Mouse (Mus musculus) testis, adult 2 months (tissue): Measurements from ENCODE around the gene Adssl1. TPM values are rescaled to one million over a fixed set of nuclear protein-coding genes. Genes with fewer than 3 reads are reported as not detected.

Experiments
- H3K27ac ChIP-seq: fragments of 200-500 bp; 2 replicates; pipeline ENCODE4 v1.5.1; 2012; ENCODE audit warnings: low read depth, low read length; ENCODE audit not compliant: control insufficient read depth, insufficient read depth
- H3K27me3 ChIP-seq: fragments of 200-500 bp; 2 replicates; pipeline ENCODE4 v1.6.1; 2012; ENCODE audit warnings: mild to moderate bottlenecking, low read length, moderate library complexity; ENCODE audit not compliant: control insufficient read depth, insufficient read depth
- H3K36me3 ChIP-seq: fragments of 200-500 bp; 2 replicates; pipeline ENCODE4 v1.6.1; 2012; ENCODE audit warnings: mild to moderate bottlenecking, low read length; ENCODE audit not compliant: control insufficient read depth, insufficient read depth
- H3K4me1 ChIP-seq: fragments of 200-500 bp; 2 replicates; pipeline ENCODE4 v1.6.1; 2012; ENCODE audit warnings: low read length; ENCODE audit not compliant: control insufficient read depth, insufficient read depth
- H3K4me3 ChIP-seq: fragments of 200-500 bp; 2 replicates; pipeline ENCODE4 v1.5.1; 2012; ENCODE audit warnings: low read depth, mild to moderate bottlenecking, low read length, moderate library complexity, mixed read lengths; ENCODE audit not compliant: control insufficient read depth
- CTCF ChIP-seq: fragments of 200-500 bp; IDR thresholded peaks from 2 replicates; pipeline ENCODE4 v1.5.1; 2012; ENCODE audit warnings: low read depth, mild to moderate bottlenecking, inconsistent platforms, low read length, moderate library complexity; ENCODE audit not compliant: control insufficient read depth, insufficient read depth, insufficient replicate concordance
- POLR2A ChIP-seq: fragments of 200-500 bp; IDR thresholded peaks from 2 replicates; pipeline ENCODE4 v1.6.1; 2012; ENCODE audit warnings: low read depth, mild to moderate bottlenecking, inconsistent platforms, low read length, moderate library complexity; ENCODE audit not compliant: control insufficient read depth
- polyA plus RNA-seq: library from polyadenylated mRNA; depleted of rRNA; stranded (reverse); fragments of >200 nt; gene quantifications from 2 replicates; pipeline ENCODE4 v1.2.3, GENCODE M21; 2012

Adssl1 gene
- polyA plus RNA-seq, 1 experiment = 8.9 TPM

DNA sequence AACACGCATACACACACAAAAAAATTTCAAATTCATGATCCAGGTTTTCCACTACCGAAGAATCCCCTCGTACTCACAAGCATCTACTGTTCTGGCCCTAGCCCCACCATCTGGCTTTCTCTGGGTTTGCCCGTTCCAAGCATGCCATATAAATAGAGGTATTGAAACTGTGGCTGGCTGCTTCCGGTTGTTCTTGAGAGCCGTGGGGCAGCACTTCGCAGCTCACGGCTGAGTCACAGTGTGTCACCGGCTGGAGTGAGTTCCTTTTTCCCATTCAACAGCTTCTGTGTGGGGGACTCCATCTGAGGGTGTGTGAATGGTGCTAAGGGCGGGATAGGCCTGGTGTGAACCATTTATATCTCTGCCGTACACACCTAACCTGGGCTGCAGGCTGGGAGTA lies 2.7 kb upstream of the Adssl1 start:
- H3K36me3 ChIP-seq = no peaks in the 10 kb centered on the region
- peaks cover 6% of the 10 kb centered on the region for H3K4me1 ChIP-seq
- TF ChIP-seq POLR2A = no peak
- no peak for TF ChIP-seq CTCF
- H3K4me3 ChIP-seq = no peak overlapping the region
- no peak overlapping the region for H3K27ac ChIP-seq
- H3K27me3 ChIP-seq = 0 out of 2 replicates have a peak, but pooled peaks cover 2% of the 10 kb centered on the region

DNA sequence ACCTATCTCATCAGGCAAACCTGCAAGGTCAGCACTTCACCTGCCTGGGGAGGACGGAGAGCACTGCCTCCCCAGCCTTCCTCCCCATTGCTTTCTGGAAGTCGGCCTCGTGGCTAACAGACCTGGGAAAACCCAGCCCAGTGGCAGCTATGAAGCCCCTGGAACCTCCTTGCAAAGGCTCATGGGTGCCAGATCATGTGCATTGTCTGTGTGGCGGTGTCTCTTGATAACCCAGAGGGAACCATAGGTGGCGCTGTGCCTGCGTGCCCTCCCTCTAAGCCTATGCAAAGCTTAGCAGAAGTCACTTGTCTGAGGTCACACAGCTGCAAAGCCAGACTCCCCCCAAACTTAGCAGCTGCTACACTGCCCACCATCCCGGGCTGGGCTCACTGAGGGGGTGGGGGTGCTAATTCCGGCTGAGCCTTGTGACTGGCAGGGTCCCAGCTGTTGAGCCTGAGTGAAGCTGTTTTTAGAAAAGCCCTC lies 1.9 kb upstream of the Adssl1 start:
- Histone ChIP-seq H3K27me3 (0 out of 2 replicates have a peak, but pooled peaks cover 2% of the 10 kb centered on the region), H3K4me3 (no peak overlapping the region), H3K27ac (no peak overlapping the region), H3K4me1 (peaks cover 6% of the 10 kb centered on the region), H3K36me3 (no peaks in the 10 kb centered on the region)
- TF ChIP-seq POLR2A = no peak
- TF ChIP-seq CTCF = peak; percentile 46; the same call in 1 of the 2 replicates

GRCm38 (mm10) chr12:112618981-112619685 lies 712 bp upstream of the Adssl1 start:
- Histone ChIP-seq H3K27me3 (0 out of 2 replicates have a peak, but pooled peaks cover 2% of the 10 kb centered on the region), H3K27ac (no peak overlapping the region), H3K36me3 (no peaks in the 10 kb centered on the region), H3K4me1 (peaks cover 6% of the 10 kb centered on the region), H3K4me3 (no peak overlapping the region)
- TF ChIP-seq POLR2A (no peak), CTCF (no peak)

DNA sequence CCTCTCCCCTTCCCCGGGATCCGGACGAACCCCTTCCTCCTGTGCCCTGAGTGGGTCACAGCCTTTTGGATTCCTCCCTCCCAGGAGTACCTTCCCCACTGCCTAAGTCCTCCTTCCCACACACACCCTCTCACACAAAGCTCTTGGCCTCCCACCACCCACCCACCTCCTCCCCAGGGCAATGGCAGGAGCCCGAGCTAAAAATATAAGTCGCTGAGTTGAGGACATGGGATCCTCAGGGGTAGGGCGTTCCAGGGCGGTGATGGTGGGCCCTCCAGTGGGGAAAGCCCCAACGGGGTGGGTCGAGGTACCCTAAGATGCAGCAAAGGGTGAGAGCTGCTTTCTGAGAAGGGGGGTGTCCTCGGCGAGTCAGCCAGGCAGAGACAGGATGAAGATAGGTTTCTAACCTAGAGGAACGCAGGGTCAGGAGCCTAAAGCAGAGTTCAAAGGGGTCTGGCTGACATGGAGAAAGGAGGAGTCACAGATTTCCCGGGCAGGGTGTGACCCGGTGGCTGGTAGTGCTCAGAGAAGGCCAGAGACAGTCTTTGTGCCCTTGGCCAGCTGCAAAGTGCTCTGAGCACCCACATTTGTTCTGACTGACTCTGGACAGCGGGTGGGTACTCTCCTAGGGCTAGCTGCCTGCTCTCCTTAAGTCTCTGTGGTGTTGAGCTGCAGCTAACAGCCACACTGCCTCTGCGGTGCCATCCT lies 663 bp downstream of the Adssl1 start:
- peaks cover 6% of the 10 kb centered on the region for H3K4me1 ChIP-seq
- H3K4me3 ChIP-seq = no peak overlapping the region; the same call in 1 of the 2 replicates
- no peaks in the 10 kb centered on the region for H3K36me3 ChIP-seq
- H3K27ac ChIP-seq = no peak overlapping the region
- TF ChIP-seq CTCF (no peak), POLR2A (no peak)
- H3K27me3 ChIP-seq = 0 out of 2 replicates have a peak, but pooled peaks cover 2% of the 10 kb centered on the region

DNA sequence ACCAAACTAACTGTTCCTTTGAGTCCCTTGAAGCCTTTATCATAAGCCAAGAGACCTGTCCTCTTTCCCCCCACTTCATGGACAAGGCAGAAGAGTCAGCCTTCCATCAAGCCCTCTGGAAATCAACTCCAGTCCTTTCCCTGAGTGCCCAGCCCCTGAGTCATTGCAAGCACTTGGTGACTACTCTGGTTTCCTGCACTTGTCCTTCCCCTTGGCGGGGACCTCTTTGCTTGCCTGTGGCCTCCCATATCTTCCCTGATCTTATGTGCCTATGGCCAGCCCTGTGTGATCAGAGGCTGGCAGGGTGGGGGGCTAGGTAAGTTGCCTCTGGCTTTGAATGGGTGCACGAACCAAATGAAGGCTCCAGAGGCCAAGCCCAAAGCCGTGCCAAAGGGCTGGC lies 2.1 kb downstream of the Adssl1 start:
- no peak for TF ChIP-seq CTCF
- Histone ChIP-seq H3K4me1 (peaks cover 6% of the 10 kb centered on the region), H3K27me3 (0 out of 2 replicates have a peak, but pooled peaks cover 2% of the 10 kb centered on the region), H3K27ac (no peak overlapping the region), H3K4me3 (no peak overlapping the region), H3K36me3 (no peaks in the 10 kb centered on the region)

GRCm38 (mm10) chr12:112623742-112624141 lies 3.9 kb downstream of the Adssl1 start:
- peaks cover 9% of the 10 kb centered on the region for H3K4me1 ChIP-seq
- TF ChIP-seq POLR2A (no peak), CTCF (peak; percentile 86)
- no peak overlapping the region for H3K27ac ChIP-seq
- H3K4me3 ChIP-seq = no peak overlapping the region
- H3K36me3 ChIP-seq = no peaks in the 10 kb centered on the region
- 0 out of 2 replicates have a peak, but pooled peaks cover 2% of the 10 kb centered on the region for H3K27me3 ChIP-seq

DNA sequence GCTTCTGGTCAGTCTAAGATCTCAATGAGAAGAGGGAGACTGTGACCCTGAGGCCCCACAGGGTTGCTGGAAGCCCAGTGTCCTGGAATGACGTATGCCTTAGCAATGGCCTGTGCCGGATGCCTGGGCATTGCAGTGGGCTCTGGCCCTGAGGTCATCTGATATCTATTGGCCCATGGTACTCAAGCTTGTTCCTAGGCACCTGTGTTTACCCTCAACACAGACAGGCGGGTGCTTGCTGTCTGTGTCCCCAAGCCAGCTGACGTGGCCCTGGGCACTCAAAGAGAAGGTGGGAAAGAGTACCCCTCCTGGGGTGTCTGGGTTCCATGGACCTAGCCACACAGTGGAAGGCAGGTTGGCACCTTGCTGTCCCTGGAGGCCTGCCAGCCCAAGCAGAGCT lies 5.9 kb downstream of the Adssl1 start:
- H3K4me3 ChIP-seq = no peak overlapping the region
- no peaks in the 10 kb centered on the region for H3K27me3 ChIP-seq
- peaks cover 9% of the 10 kb centered on the region for H3K4me1 ChIP-seq
- H3K36me3 ChIP-seq = no peaks in the 10 kb centered on the region
- TF ChIP-seq POLR2A (no peak), CTCF (no peak)
- H3K27ac ChIP-seq = no peak overlapping the region
